Mouse (Mus musculus) brain, embryonic 14.5 days (tissue): Measurements from ENCODE around the gene Slamf9.

Experiments used
- CTCF ChIP-seq: fragments of 200-500 bp; IDR thresholded peaks from 2 replicates; pipeline ENCODE4 v1.5.1; 2012; ENCODE audit warnings: inconsistent platforms, mild to moderate bottlenecking, moderate library complexity, borderline replicate concordance; ENCODE audit not compliant: insufficient read depth, insufficient read length; ENCODE audit errors: extremely low read depth
- POLR2A ChIP-seq: fragments of 200-500 bp; IDR thresholded peaks from 2 replicates; pipeline ENCODE4 v1.6.1; 2012; ENCODE audit warnings: mild to moderate bottlenecking, inconsistent platforms, borderline replicate concordance; ENCODE audit not compliant: poor library complexity, insufficient read depth, insufficient read length, severe bottlenecking; ENCODE audit errors: extremely low read depth

GRCm38 (mm10) chr1:172507001-172507400, 31.8 kb downstream of the Slamf9 start:
- TF ChIP-seq POLR2A (no peak), CTCF (no peak)
